Mouse (Mus musculus): Measurements from ENCODE around the gene Stat3.

DNA sequence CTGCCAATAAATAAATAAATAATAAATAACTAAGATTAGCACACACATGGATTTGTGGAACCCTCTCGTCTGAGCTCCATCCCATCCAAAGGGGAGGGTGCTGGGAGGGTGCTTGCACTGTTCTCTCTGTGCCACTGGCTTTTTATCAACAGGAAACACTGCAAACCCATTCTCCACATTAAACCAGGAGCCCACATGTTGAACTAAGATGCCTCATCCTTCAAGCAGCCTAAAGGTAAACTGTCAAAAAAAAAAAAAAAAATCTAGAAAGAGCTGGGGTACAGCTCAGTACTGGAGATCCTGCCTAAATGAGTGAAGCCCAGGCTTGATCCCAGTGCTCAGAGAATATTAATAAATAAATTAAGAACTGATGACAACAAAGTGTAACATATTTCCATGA is 33.4 kb downstream of the Stat3 start:
- TF ChIP-seq POLR2A (IDR thresholded peaks at IDR 0.05; ENCODE audit: low read depth, low read length) (no peak), CTCF (IDR thresholded peaks at IDR 0.05; ENCODE audit: extremely low read depth, insufficient read depth, insufficient read length, insufficient replicate concordance) (no peak)
